Mouse (Mus musculus) small intestine, adult 2 months (tissue): Measurements from ENCODE around the gene Btg2. TPM values are rescaled to one million over a fixed set of nuclear protein-coding genes. Genes with fewer than 3 reads are reported as not detected.

Experiments
- H3K27ac ChIP-seq: fragments of 200-500 bp; 2 replicates; pipeline ENCODE4 v1.5.1; 2012; ENCODE audit warnings: low read depth, low read length, control low read depth, inconsistent platforms; ENCODE audit not compliant: insufficient read depth
- H3K27me3 ChIP-seq: fragments of 200-500 bp; 2 replicates; pipeline ENCODE4 v1.6.1; 2012; ENCODE audit warnings: mild to moderate bottlenecking, moderate library complexity, low read length, inconsistent platforms; ENCODE audit not compliant: control insufficient read depth, insufficient read depth
- H3K36me3 ChIP-seq: fragments of 200-500 bp; 2 replicates; pipeline ENCODE4 v1.6.1; 2012; ENCODE audit warnings: mild to moderate bottlenecking, low read length, control low read depth, inconsistent platforms; ENCODE audit not compliant: control insufficient read depth, insufficient read depth
- H3K4me1 ChIP-seq: fragments of 200-500 bp; 2 replicates; pipeline ENCODE4 v1.6.1; 2012; ENCODE audit warnings: low read length, inconsistent platforms, mixed read lengths; ENCODE audit not compliant: control insufficient read depth, insufficient read depth, insufficient read length
- H3K4me3 ChIP-seq: fragments of 200-500 bp; 2 replicates; pipeline ENCODE4 v1.5.1; 2012; ENCODE audit warnings: low read depth, mild to moderate bottlenecking, control low read depth, inconsistent platforms, low read length, moderate library complexity
- CTCF ChIP-seq: fragments of 200-500 bp; IDR thresholded peaks from 2 replicates; pipeline ENCODE4 v1.5.1; 2012; ENCODE audit warnings: low read depth, mild to moderate bottlenecking, control low read depth, inconsistent platforms, low read length, moderate library complexity, mixed read lengths; ENCODE audit not compliant: insufficient replicate concordance, insufficient read length; ENCODE audit errors: extremely low read depth
- POLR2A ChIP-seq: fragments of 200-500 bp; IDR thresholded peaks from 2 replicates; pipeline ENCODE4 v1.6.1; 2012; ENCODE audit warnings: low read depth, mild to moderate bottlenecking, control low read depth, inconsistent platforms, low read length, moderate library complexity
- WGBS: fragments of 180-500 bp; shearing (Covaris S2); methylation state at CpG from one replicate; pipeline ENCODE4 v1.1.7; 2018; 5-methylcytosine and 5-hydroxymethylcytosine counted together
- polyA plus RNA-seq: library from polyadenylated mRNA; depleted of rRNA; stranded (reverse); fragments of >200 nt; gene quantifications from 2 replicates; pipeline ENCODE4 v1.2.3, GENCODE M21; 2012

Btg2 gene
- polyA plus RNA-seq, 1 experiment = 73.7 TPM

DNA sequence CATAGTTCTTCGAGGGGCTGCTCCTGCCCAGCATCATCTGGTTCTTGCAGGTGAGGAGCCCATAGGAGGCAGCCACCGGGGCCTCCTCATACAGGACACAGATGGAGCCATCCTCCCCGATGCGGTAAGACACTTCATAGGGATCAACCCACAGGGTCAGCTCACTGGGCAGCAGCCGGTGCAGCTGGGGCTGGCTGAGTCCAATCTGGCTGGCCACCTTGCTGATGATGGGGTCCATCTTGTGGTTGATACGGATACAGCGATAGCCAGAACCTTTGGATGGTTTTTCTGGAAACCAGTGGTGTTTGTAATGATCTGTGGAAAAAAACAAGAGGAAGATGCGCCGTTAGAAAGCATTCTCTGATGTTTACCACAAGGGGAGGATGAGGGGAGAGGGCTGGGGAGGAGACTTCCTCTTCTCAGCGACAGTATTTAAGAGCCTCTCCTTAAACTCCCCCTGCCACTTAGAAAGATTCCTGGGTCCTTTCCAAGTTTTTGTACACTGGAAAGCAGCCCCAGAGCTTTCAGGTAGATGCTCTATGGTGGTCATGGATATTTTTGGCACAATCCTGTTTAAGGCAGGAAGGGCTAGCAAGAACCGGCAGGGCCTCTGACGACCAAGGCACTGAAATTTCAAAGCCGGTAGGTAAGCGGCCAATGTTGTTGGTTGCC lies 1.4 kb downstream of the Btg2 start:
- 17% methylated on average over 14 of the region's 14 CpGs for WGBS
- 0 out of 2 replicates have a peak, but pooled peaks have one; percentile 15 for TF ChIP-seq CTCF
- TF ChIP-seq POLR2A = no peak
- Histone ChIP-seq H3K27me3 (no peaks in the 10 kb centered on the region), H3K27ac (peak overlapping the region; percentile 68), H3K36me3 (peaks cover 30% of the 10 kb centered on the region), H3K4me3 (peak overlapping the region; percentile 70), H3K4me1 (peaks cover 26% of the 10 kb centered on the region)

DNA sequence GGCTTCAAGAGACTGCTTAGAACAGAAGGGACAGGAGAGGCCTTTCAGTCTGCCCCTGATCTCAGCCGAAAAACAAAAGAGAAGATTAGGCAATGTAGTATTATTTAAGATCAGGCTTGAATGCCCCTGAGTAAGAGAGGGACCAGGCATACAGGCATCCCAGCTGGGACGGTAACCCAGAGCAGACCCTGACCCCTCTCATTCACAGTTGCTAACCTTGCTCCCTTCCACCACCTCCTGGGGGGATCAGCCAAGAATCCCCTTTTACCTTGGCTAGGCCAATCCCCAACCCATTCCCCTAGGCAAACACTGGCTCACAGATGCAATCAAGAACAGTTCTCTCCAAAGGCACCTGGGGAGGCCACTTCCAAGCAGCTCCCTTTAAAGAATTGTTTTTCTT lies 2.1 kb downstream of the Btg2 start:
- TF ChIP-seq POLR2A = no peak
- no peak for TF ChIP-seq CTCF
- Histone ChIP-seq H3K4me3 (peak overlapping the region; percentile 56), H3K4me1 (peaks cover 25% of the 10 kb centered on the region), H3K36me3 (peaks cover 30% of the 10 kb centered on the region), H3K27me3 (no peaks in the 10 kb centered on the region), H3K27ac (peak overlapping the region; percentile 3; the same call in 1 of the 2 replicates)
- WGBS = 67% methylated on average over 2 of the region's 2 CpGs

DNA sequence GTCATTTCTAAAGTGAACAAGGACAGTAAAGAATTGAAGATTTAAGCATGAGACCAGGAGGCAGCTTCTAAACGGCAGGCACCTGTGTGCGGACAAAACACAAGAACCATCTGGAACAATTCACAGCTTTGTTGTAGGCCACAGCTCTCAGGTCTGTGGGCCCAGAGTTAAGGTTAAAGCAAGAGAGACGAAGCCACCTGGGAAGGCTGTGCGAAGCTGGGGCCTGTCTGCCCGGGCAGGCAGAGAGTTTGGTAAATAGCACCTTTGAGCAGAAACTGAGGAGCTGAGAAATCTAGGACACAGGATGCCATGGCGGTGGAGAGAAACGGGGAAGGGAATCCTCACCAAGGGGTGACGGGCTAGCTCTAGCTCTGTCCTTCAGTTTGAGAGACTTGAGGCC lies 3.4 kb downstream of the Btg2 start:
- TF ChIP-seq POLR2A = no peak
- TF ChIP-seq CTCF = no peak
- Histone ChIP-seq H3K27ac (no peak overlapping the region), H3K4me3 (peak overlapping the region; percentile 38), H3K27me3 (no peaks in the 10 kb centered on the region), H3K36me3 (peaks cover 30% of the 10 kb centered on the region), H3K4me1 (peaks cover 36% of the 10 kb centered on the region)
- 82% methylated on average over 8 of the region's 8 CpGs for WGBS

DNA sequence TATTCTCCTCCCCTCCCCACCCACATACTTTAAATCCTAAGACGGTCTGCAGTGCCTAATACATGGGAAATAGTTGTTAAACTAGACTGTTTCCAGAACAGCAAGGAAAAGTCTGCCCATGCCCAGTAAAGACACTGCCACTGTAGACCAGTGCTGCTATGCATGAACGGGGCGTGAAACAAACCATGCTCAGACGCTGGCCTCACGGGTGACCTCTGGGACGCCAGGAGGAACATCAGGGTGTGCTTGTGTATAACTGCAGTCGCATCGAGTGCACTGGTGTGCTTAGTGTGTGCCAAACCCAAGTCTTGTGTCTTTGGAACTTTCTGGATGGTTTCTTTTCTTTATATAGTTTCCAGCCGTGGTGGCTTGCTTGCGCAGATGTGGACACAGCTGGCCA lies 4.3 kb downstream of the Btg2 start:
- H3K27ac ChIP-seq = no peak overlapping the region
- H3K27me3 ChIP-seq = no peaks in the 10 kb centered on the region
- 81% methylated on average over 10 of the region's 10 CpGs for WGBS
- peaks cover 30% of the 10 kb centered on the region for H3K36me3 ChIP-seq
- TF ChIP-seq CTCF = no peak
- TF ChIP-seq POLR2A = no peak
- peaks cover 38% of the 10 kb centered on the region for H3K4me1 ChIP-seq
- H3K4me3 ChIP-seq = no peak overlapping the region

DNA sequence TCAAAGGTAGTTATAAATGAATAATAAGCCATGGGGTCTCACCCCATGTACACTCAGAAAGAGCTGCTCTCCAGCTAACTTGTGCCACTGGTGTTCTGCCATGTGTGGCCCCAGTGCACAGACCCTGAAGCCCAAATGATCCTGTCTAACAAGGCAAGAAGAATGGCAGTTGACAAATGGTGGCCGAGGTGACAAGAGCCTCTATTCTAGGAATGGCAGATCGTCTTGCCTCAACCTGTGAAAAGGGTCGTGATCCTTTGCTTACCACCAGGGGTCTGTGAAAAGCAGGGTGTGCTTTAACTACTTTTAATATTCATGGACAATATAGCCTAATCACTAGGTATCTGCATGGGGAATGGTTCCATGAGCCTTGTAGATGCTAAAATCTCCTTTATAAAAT lies 4.7 kb downstream of the Btg2 start:
- Histone ChIP-seq H3K4me3 (no peak overlapping the region), H3K27me3 (no peaks in the 10 kb centered on the region), H3K4me1 (peaks cover 39% of the 10 kb centered on the region), H3K27ac (no peak overlapping the region), H3K36me3 (peaks cover 30% of the 10 kb centered on the region)
- TF ChIP-seq CTCF = no peak
- TF ChIP-seq POLR2A = no peak
- WGBS = 86% methylated on average over 3 of the region's 3 CpGs

DNA sequence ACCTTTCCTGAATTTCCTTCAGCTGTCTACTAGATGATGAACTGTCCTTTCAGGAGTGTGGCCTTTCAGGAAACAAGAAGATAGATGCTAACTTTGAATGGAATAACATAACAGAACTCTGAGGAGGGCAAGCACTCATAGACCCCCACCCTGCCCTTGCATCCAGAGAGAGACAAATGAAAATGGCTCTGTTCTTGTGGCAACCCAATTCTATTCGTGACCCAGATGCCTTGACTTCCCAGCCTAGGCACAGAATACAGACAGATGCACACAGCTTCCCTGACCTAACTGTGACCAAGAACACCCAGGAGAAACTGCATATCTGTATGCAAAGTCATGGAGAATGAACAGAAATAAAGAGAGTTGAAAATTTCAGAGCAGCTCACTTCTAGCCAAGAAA lies 5.3 kb downstream of the Btg2 start:
- peaks cover 30% of the 10 kb centered on the region for H3K36me3 ChIP-seq
- 75% methylated on average over 1 of the region's 1 CpGs for WGBS
- no peak overlapping the region for H3K4me3 ChIP-seq
- TF ChIP-seq POLR2A = no peak
- TF ChIP-seq CTCF = no peak
- H3K4me1 ChIP-seq = peaks cover 39% of the 10 kb centered on the region
- no peaks in the 10 kb centered on the region for H3K27me3 ChIP-seq
- no peak overlapping the region for H3K27ac ChIP-seq

DNA sequence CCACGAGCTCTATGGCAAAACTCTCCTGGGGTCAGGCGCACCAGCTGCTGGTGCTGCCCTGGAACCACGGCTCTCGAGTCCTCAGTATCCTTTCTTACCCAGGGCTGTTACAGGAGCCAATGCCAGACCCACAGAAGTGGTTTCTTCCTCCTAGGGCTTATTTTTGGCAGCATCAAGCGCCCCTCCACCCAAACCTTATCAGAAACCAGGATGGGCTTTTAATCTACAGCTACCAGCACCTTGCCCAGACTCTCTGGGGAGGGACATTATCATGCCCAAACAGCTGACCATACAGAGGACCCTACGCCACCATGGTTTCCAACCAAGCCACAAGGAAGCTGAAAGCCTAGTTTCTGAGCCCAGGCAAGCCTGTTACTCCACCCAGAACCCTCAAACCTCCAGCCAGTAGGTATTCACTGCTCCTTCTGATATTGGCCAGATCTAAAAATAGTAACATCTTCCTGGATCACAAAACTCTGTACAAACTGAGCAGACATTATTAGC lies 5.8 kb downstream of the Btg2 start:
- TF ChIP-seq CTCF (no peak), POLR2A (no peak)
- H3K4me1 ChIP-seq = peaks cover 39% of the 10 kb centered on the region
- WGBS = 72% methylated on average over 6 of the region's 6 CpGs
- H3K36me3 ChIP-seq = peaks cover 30% of the 10 kb centered on the region
- H3K4me3 ChIP-seq = no peak overlapping the region
- H3K27me3 ChIP-seq = no peaks in the 10 kb centered on the region
- no peak overlapping the region for H3K27ac ChIP-seq
